Mouse (Mus musculus) layer of hippocampus, adult 8-10 months (tissue): ENCODE data around the gene Gad1. TPM values are rescaled to one million over a fixed set of nuclear protein-coding genes. Genes with fewer than 3 reads are reported as not detected.
A peak's percentile ranks its signal among the peaks of the same experiment; 100 is the strongest.

ENCODE experiments used
- DNase-seq, 2 experiments: peaks; one replicate each; pipeline ENCODE4 v3.0.0; 2022; ENCODE audit warnings: low spot score in 2 of 2
- total RNA-seq, 4 experiments: library from RNA; stranded (reverse); gene quantifications; 2 replicates each; pipeline ENCODE4 v1.2.4; 2022

The Gad1 gene
- 100 to 1,000 TPM; 288 to 395 (median 349) TPM for total RNA-seq

DNA sequence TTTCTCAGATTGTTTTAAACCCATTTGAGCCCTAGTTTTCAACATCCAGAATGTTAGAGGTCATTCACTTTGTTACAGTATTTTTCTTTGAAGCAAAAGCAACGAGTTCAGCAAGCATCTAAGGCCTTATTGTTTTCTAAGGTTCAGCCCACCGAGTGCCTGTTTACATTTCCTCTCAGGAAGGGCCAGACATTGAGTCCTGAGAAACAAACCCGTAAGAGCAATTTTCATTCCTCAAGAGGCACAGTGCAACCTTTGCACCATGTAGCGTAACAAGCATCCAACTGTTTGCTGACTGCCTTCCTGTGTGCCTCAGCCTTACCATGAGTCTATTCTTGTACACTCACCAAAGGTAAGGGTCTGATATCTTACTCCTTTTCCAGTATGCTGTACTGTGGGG is at the start of gene Gad1:
Gad1 (plus strand) TSS at position 301 of the 400 bp plus-strand sequence.
- DNase-seq, result no peak

GRCm38 (mm10) chr2:70503436-70503835 is 49.4 kb upstream of the Gad1 start:
- DNase-seq, result no peak

DNA sequence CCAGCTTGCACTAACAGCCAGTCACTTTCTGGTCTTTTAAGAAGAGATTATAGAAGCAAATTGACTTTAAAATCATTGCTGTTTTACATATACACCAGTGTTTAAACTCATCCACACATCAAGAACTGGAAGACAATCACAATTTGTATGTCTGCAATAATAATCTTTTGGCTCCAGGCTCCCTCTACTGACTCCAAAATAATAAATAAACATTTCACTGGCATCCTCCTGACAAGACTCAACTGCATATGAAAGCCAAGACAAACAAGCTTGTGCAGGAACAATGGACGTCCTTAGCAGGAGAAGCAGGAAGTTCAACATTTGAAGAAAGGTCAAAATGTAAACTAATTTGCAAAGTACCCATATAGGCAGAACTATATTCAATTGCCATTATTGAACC is 47.6 kb upstream of the Gad1 start:
- no peak for DNase-seq

DNA sequence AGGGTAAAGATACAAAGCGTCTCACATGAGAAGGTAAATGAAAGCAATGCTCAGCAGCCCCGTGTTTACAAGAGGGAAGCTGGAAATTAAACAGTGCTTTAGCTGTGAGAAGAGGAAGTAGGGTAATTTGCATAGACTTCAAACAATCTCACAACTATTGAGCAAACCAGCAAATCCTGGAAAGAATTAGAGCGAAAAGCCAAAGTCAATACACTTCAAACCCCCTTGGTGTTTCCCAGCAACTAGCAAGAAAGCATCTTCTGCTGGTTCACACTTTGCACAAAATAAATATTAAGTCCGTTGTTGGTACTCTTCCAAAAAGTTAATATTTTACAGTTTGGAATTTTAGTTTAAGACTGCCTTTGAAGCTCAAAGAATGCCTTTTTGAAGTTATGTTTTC is 47.0 kb upstream of the Gad1 start:
- DNase-seq, result no peak

DNA sequence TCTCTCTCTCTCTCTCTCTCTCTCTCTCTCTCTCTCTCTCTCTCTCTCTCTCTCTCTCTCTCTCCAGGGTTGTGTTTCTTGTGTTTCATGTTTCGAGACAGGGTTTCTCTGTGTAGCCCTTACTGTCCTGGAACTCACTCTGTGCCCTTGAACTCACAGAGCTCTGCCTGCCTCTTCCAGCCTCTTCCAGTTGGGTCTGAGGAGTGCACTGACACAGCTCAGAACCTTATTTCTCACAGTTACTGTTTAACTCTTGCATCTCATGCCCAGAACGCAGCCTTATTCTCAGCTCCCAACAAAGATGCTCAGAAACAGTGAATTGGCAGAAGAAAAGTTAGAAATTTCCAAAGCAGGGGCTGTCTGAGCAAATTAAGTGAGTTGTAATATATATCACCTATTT is 46.5 kb upstream of the Gad1 start:
- DNase-seq, result no peak

- no peak for DNase-seq
These were observed 44.4 kb upstream of the Gad1 start, which contains the start of gene Erich2 for GRCm38 (mm10) chr2:70508496-70508895. Gene Erich2, plus strand, starts transcription at chr2:70508819.

- peak; percentile 12 to 26 for DNase-seq
These were observed 43.7 kb upstream of the Gad1 start for GRCm38 (mm10) chr2:70509021-70509632.

GRCm38 (mm10) chr2:70538283-70538682 is 14.6 kb upstream of the Gad1 start:
- peak in 1 of 2 experiments; percentile 21 for DNase-seq

DNA sequence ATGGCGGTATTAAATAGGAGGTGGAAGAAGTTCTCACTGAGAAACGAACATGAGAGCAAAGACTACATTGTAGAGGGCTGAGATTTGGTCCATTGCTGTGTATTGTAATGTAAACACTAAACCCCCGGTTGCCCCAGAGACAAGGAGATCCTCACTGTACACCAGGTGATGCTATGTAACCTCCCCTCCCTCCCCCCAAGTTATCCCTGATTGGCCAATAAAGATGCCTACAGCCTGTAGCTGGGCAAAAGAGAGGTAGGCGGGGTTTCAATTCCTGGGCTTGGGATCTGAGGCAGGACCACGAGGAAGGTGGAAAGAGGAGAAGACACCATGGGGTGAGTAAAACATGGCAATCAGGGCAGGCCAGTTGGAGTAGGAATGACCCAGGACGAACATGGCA is 2.2 kb upstream of the Gad1 start:
- DNase-seq, result no peak

- no peak for DNase-seq
These were observed 1.4 kb upstream of the Gad1 start for GRCm38 (mm10) chr2:70551446-70551845.

DNA sequence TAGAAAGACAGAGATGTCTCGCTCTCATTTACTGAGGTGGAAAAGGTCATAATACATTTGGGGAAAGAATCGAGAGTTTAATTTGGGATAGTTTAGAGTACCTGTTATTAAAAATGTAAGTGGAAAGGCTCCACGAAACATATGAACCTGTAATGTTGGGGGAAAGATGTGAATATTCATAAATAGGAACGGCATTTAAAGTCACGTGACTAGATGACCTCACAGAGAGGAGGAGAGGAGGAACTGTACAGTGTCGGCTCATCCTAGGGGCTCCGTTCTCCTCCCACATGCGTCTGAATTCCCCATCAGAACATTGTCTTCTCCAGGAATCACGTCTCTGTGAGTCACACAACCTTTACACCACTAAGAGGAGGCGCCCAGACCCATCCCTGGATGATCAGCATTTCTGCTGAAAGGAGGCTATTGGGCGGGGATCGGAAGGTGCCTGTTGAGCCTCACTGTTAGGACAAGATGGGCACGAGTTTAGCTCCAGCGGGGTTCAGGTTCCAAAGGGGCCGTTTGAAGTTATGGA is 739 bp upstream of the Gad1 start:
- DNase-seq, result no peak

- DNase-seq, result no peak
These were observed 954 bp downstream of the Gad1 start for GRCm38 (mm10) chr2:70553826-70554225.

GRCm38 (mm10) chr2:70558112-70558842 is 5.4 kb downstream of the Gad1 start:
- peak; percentile 73 to 88 for DNase-seq

DNA sequence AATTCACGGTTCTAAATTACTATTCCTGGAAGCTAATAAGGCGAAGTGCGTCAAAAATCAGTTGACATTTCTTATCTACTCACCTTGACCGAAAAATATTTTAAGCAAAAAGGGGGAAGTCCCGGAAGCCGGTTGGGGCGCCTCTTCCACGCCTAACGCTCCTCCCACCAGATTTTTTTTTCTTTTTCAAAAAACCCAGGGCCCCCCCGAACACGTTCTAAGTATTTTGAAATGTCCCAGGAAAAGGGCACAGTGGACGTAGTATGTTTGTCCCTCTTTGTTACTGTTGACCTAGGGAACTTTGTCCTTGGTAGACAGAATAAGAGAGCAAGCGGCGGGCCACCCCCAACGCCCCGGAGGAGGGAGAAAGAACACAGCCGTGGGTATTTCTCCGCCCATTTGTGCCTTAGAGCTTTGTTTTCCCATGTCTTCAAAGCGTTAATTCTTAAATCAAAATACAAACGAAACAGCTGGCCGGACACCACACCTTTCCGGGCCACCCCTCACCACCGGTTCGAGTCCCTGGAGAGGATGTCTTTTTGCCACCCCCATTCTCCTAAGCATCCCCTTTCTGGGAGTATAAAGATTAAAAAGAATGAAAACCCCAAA is 6.1 kb downstream of the Gad1 start:
- DNase-seq, result no peak

GRCm38 (mm10) chr2:70559520-70559919 is 6.6 kb downstream of the Gad1 start:
- DNase-seq, result no peak

DNA sequence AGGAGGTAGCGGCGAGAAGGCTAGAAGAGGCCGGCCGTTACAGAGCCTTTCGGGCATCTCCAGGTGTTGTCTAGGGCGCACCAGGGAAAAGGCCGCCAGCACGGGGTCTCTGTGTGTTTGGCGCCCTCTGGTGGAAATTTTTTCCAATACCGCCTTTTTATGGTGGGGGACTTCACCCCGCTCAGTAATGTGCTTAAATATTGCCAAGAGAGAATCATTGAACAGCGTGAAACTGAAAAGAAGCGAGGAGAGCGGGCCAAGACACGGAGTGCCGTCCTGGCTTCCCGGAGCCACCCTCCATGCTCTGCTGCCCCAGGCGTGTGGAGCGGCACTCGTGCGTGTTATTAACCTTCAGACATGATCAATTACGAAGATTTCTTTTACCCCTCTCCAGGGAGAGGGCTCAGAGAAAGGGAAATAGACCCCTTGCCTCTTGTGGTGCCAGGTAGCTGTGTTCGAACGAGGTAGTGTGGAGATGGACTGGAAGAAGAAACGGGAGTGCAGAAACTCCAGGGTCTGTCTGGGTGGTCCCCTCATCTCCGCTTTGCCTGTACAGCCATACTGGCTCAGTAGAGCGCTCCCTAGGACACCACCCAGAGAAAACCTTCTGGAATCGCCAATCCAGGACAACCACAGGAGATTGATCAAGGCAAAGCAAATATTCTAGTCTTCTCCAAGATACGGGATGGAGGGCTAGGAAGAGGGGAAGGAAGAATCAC is 8.4 kb downstream of the Gad1 start:
- peak in 1 of 2 experiments; percentile 64 for DNase-seq

DNA sequence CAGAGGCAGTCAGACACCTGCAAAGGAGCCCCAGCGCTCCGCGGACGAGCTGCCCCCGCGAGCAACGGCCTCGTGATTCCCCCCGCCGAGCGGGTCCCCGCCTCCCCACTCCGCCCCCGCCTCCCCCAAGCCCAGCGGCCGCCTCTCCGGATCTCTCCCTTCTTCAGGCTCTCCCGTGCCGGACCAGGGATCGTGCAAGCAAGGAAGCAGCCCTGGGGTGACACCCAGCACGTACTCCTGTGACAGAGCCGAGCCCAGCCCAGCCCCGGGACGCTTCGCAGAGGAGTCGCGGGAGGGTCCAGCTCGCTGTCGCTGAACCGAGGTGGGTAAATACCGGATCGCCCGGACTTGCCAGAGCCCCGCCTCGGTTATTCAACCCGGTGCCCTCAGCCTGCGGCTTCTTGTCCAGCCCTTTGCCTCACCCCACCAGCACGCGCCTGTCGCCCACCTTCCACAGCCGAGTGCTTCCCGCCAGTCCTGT is 9.2 kb downstream of the Gad1 start:
- DNase-seq, result no peak

GRCm38 (mm10) chr2:70562611-70562980 is 9.7 kb downstream of the Gad1 start:
- DNase-seq, result no peak

DNA sequence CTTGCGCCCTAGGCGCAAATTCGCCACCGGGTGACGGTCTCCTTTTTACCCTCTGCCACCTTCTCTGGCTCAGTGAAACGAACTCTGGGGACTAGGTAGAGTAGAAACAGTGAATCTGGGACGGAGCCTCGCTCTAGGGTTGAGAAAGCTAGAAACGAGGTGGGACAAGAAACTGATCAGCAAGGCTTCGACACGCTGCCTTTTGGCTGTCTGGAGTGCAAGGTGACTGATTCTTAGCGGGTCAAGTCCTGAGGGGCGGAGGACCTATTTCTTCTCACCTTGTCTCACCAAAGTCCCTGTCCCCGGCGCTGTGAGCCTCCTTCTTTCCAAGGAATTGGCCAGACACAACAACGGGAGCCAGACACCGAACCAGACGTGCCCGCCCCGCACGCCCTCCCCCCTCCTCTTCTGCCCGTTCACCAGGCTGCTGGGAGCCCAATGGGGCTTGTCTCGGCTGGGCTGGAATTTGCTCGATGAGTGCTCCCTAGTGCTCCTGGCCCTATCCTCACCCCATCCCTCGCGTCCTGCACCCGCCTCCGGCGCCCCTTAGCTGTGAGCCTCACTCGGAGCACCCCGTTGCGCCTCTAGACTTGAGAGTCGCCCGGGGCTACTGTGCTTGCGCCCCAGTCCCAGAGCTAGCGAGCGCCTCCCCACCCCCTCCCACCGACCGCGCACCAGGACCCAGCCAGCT is 10.3 kb downstream of the Gad1 start:
- DNase-seq, result no peak

DNA sequence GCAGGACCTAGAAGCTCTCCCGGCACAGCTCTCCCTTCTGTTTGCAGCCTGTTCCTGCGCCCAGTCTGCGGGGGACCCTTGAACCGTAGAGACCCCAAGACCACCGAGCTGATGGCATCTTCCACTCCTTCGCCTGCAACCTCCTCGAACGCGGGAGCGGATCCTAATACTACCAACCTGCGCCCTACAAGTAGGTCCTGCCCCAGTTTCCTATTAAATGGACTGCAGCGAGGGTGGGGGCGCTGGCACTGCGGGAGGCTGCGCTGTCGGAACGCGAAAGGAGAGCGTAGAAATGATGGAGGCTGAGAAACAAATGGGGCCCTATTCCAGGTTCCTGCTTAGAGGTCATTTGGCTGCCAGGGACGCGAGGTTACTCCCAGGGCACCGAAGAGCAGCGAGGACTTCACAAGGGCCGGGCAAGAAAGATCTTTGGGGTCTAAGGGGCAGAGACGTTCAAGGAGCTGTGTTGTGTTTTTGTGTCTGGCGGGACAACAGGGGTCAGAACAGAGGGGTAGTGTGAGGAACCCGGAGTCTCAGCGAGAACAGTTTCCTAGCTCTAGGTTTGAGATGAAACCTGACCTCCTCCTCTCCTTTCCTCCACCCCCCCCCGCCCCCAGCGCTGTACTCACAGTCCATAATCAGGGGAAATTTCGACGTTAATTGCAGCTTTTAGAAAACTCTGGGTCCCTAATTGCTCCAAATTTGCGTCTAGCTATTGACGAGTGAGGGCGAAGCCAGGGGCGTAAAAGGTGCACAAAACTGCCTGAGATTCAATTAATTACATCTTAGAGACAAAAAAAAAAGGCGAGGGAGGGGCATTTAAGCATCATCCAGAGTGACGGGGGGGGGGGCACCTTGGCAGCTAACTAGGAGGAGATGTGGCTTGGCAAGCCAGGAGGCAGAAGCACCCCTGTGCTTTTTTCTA is 11.1 kb downstream of the Gad1 start:
- no peak for DNase-seq
